Mouse (Mus musculus) midbrain, embryonic 13.5 days (tissue): ENCODE results near the gene Tead3. TPM values are rescaled to one million over a fixed set of nuclear protein-coding genes. Genes with fewer than 3 reads are reported as not detected.
A peak's percentile ranks its signal among the peaks of the same experiment; 100 is the strongest.
"Not testable (repeated sequence)": the region's sequence is repeated elsewhere in the genome, so short reads cannot be mapped to it uniquely, and the experiment has no call there.

Experiments used
- ATAC-seq: fragments of 200-750 bp; cut with Nextera tagmentation; 2 replicates; pipeline ENCODE4 v1.8.0; 2017; ENCODE audit warnings: mild to moderate bottlenecking, moderate TSS enrichment, moderate library complexity
- H3K27ac ChIP-seq: fragments of 300-500 bp; sonication (generic); 2 replicates; pipeline ENCODE4 v1.5.1; 2015; ENCODE audit warnings: inconsistent platforms, mild to moderate bottlenecking, moderate library complexity
- H3K27me3 ChIP-seq: fragments of 300-500 bp; sonication (generic); 2 replicates; pipeline ENCODE4 v1.6.1; 2015; ENCODE audit warnings: mild to moderate bottlenecking, inconsistent platforms
- H3K36me3 ChIP-seq: fragments of 300-500 bp; sonication (generic); 2 replicates; pipeline ENCODE4 v1.6.1; 2015; ENCODE audit warnings: mild to moderate bottlenecking, inconsistent platforms
- H3K4me1 ChIP-seq: fragments of 300-500 bp; sonication (generic); replicated peaks from 2 replicates; pipeline ENCODE4 v1.6.1; 2015; ENCODE audit warnings: inconsistent platforms
- H3K4me2 ChIP-seq: fragments of 300-500 bp; sonication (generic); replicated peaks from 2 replicates; pipeline ENCODE4 v1.6.1; 2015; ENCODE audit warnings: moderate library complexity, mild to moderate bottlenecking, inconsistent platforms
- H3K4me3 ChIP-seq: fragments of 300-500 bp; sonication (generic); replicated peaks from 2 replicates; pipeline ENCODE4 v1.5.1; 2015; ENCODE audit warnings: mild to moderate bottlenecking, inconsistent platforms
- H3K9ac ChIP-seq: fragments of 300-500 bp; sonication (generic); replicated peaks from 2 replicates; pipeline ENCODE4 v1.6.1; 2015; ENCODE audit warnings: mild to moderate bottlenecking, inconsistent platforms
- H3K9me3 ChIP-seq: fragments of 300-500 bp; sonication (generic); 2 replicates; pipeline ENCODE4 v1.6.1; 2016; ENCODE audit warnings: mild to moderate bottlenecking, inconsistent platforms
- WGBS: fragments of 180-500 bp; shearing (Covaris S2); methylation state at CpG from one replicate; pipeline ENCODE4 v1.1.7; 2015; 5-methylcytosine and 5-hydroxymethylcytosine counted together
- polyA plus RNA-seq: library from polyadenylated mRNA; unstranded; fragments of >200 nt; fragmentation: Nextera tagmentation; extraction: Ambion mirVana; gene quantifications from 2 replicates; pipeline ENCODE4 v1.2.1, GENCODE M21; 2015

Tead3 gene
- polyA plus RNA-seq, 1 experiment from 2014 or later, result 2.9 TPM

- H3K27me3 ChIP-seq, result peaks cover 29% of the 10 kb centered on the region
- no peak overlapping the region for H3K4me2 ChIP-seq
- H3K4me1 ChIP-seq, result no peaks in the 10 kb centered on the region; the same call in 1 of the 2 replicates
- H3K4me3 ChIP-seq, result no peak overlapping the region
- no peaks in the 10 kb centered on the region for H3K9me3 ChIP-seq
- no peak for ATAC-seq
- H3K9ac ChIP-seq, result no peak overlapping the region
- WGBS, result 16% methylated on average over 10 of the region's 10 CpGs
- H3K36me3 ChIP-seq, result no peaks in the 10 kb centered on the region
- no peak overlapping the region for H3K27ac ChIP-seq
Measured at GRCm38 (mm10) chr17:28373821-28374220, 23.2 kb upstream of the Tead3 start.

- no peak for ATAC-seq
Measured at GRCm38 (mm10) chr17:28371941-28372340, 21.3 kb upstream of the Tead3 start.

GRCm38 (mm10) chr17:28371286-28371685 lies 20.7 kb upstream of the Tead3 start:
- no peak for ATAC-seq
- Histone ChIP-seq H3K4me1 (no peaks in the 10 kb centered on the region; the same call in 1 of the 2 replicates), H3K9me3 (no peaks in the 10 kb centered on the region), H3K36me3 (no peaks in the 10 kb centered on the region), H3K27me3 (peaks cover 27% of the 10 kb centered on the region), H3K4me3 (no peak overlapping the region), H3K4me2 (no peak overlapping the region), H3K9ac (no peak overlapping the region), H3K27ac (no peak overlapping the region)
- 78% methylated on average over 2 of the region's 2 CpGs for WGBS

More at GRCm38 (mm10) chr17:28371941-28372340, 21.3 kb upstream of the Tead3 start:
- Histone ChIP-seq H3K36me3 (no peaks in the 10 kb centered on the region), H3K9ac (no peak overlapping the region), H3K27ac (no peak overlapping the region), H3K4me2 (no peak overlapping the region), H3K4me3 (no peak overlapping the region), H3K27me3 (peaks cover 27% of the 10 kb centered on the region), H3K4me1 (no peaks in the 10 kb centered on the region; the same call in 1 of the 2 replicates), H3K9me3 (no peaks in the 10 kb centered on the region)
- 37% methylated on average over 1 of the region's 1 CpGs for WGBS

- no peaks in the 10 kb centered on the region for H3K36me3 ChIP-seq
- no peak overlapping the region for H3K4me3 ChIP-seq
- H3K9ac ChIP-seq, result no peak overlapping the region
- peaks cover 26% of the 10 kb centered on the region for H3K27me3 ChIP-seq
- 75% methylated on average over 5 of the region's 5 CpGs for WGBS
- H3K4me2 ChIP-seq, result no peak overlapping the region
- no peak for ATAC-seq
- H3K9me3 ChIP-seq, result no peaks in the 10 kb centered on the region
- H3K4me1 ChIP-seq, result peaks cover 6% of the 10 kb centered on the region
- H3K27ac ChIP-seq, result no peak overlapping the region
Measured at GRCm38 (mm10) chr17:28369056-28369455, 18.4 kb upstream of the Tead3 start.

GRCm38 (mm10) chr17:28368449-28368848 lies 17.8 kb upstream of the Tead3 start:
- no peaks in the 10 kb centered on the region for H3K9me3 ChIP-seq
- no peak overlapping the region for H3K27ac ChIP-seq
- H3K4me1 ChIP-seq, result peaks cover 12% of the 10 kb centered on the region
- no peaks in the 10 kb centered on the region for H3K36me3 ChIP-seq
- no peak for ATAC-seq
- WGBS, result 5% methylated on average over 13 of the region's 13 CpGs
- H3K4me2 ChIP-seq, result no peak overlapping the region
- peaks cover 29% of the 10 kb centered on the region for H3K27me3 ChIP-seq
- no peak overlapping the region for H3K4me3 ChIP-seq
- H3K9ac ChIP-seq, result no peak overlapping the region

- Histone ChIP-seq H3K36me3 (no peaks in the 10 kb centered on the region), H3K9me3 (no peaks in the 10 kb centered on the region), H3K4me3 (peak within 1 kb of the TSS; percentile 18), H3K27ac (no peak within 1 kb of the TSS), H3K4me1 (peaks cover 25% of the 10 kb centered on the region), H3K27me3 (peaks cover 61% of the 10 kb centered on the region), H3K9ac (no peak within 1 kb of the TSS), H3K4me2 (peak within 1 kb of the TSS; percentile 32; the same call in 1 of the 2 replicates)
- no peak for ATAC-seq
- 19% methylated on average over 8 of the region's 8 CpGs for WGBS
Measured at GRCm38 (mm10) chr17:28365122-28365521, 14.5 kb upstream of the Tead3 start, which contains the start of gene Tulp1. TSS of gene Tulp1 (minus strand) at chr17:28365222.

GRCm38 (mm10) chr17:28363507-28363906 lies 12.9 kb upstream of the Tead3 start:
- no peak for ATAC-seq
- Histone ChIP-seq H3K4me3 (no peak overlapping the region), H3K4me2 (0 out of 2 replicates have a peak overlapping the region, but pooled peaks have one; percentile 57), H3K9ac (no peak overlapping the region), H3K9me3 (no peaks in the 10 kb centered on the region), H3K36me3 (no peaks in the 10 kb centered on the region), H3K4me1 (peaks cover 25% of the 10 kb centered on the region), H3K27me3 (peaks cover 78% of the 10 kb centered on the region), H3K27ac (no peak overlapping the region)
- 9% methylated on average over 6 of the region's 6 CpGs for WGBS

- peak overlapping the region; percentile 57 for H3K4me2 ChIP-seq
- 0 out of 2 replicates have a peak, but pooled peaks have one; percentile 34 for ATAC-seq
- H3K27ac ChIP-seq, result no peak overlapping the region
- 2% methylated on average over 25 of the region's 25 CpGs for WGBS
- peak overlapping the region; percentile 54 for H3K9ac ChIP-seq
- no peaks in the 10 kb centered on the region for H3K36me3 ChIP-seq
- H3K9me3 ChIP-seq, result no peaks in the 10 kb centered on the region
- peaks cover 25% of the 10 kb centered on the region for H3K4me1 ChIP-seq
- peak overlapping the region; percentile 31 for H3K4me3 ChIP-seq
- peaks cover 84% of the 10 kb centered on the region for H3K27me3 ChIP-seq
Measured at GRCm38 (mm10) chr17:28362653-28363292, 12.2 kb upstream of the Tead3 start.

- Histone ChIP-seq H3K9me3 (no peaks in the 10 kb centered on the region), H3K9ac (peak overlapping the region; percentile 54), H3K27ac (no peak overlapping the region), H3K36me3 (no peaks in the 10 kb centered on the region), H3K27me3 (peaks cover 82% of the 10 kb centered on the region), H3K4me3 (peak overlapping the region; percentile 31), H3K4me2 (peak overlapping the region; percentile 57), H3K4me1 (peaks cover 25% of the 10 kb centered on the region)
- no peak for ATAC-seq
- 37% methylated on average over 11 of the region's 11 CpGs for WGBS
Measured at GRCm38 (mm10) chr17:28361921-28362652, 11.5 kb upstream of the Tead3 start.

- H3K4me2 ChIP-seq, result no peak overlapping the region
- H3K4me3 ChIP-seq, result no peak overlapping the region
- peaks cover 25% of the 10 kb centered on the region for H3K4me1 ChIP-seq
- no peaks in the 10 kb centered on the region for H3K36me3 ChIP-seq
- H3K27me3 ChIP-seq, result peaks cover 77% of the 10 kb centered on the region
- 86% methylated on average over 9 of the region's 9 CpGs for WGBS
- no peak overlapping the region for H3K27ac ChIP-seq
- no peaks in the 10 kb centered on the region for H3K9me3 ChIP-seq
- no peak overlapping the region for H3K9ac ChIP-seq
- no peak for ATAC-seq
Measured at GRCm38 (mm10) chr17:28360531-28361277, 10.1 kb upstream of the Tead3 start.

- Histone ChIP-seq H3K27me3 (peaks cover 64% of the 10 kb centered on the region), H3K4me1 (peaks cover 16% of the 10 kb centered on the region)
- ATAC-seq, H3K4me2 ChIP-seq, H3K4me3 ChIP-seq, H3K9me3 ChIP-seq, H3K36me3 ChIP-seq, H3K9ac ChIP-seq, H3K27ac ChIP-seq: not testable (repeated sequence)
- 10% methylated on average over 22 of the region's 24 CpGs for WGBS
Measured at GRCm38 (mm10) chr17:28358576-28359261, 8.1 kb upstream of the Tead3 start.
